Mouse (Mus musculus): ENCODE measurements around the gene Cbarp. TPM values are rescaled to one million over a fixed set of nuclear protein-coding genes. Genes with fewer than 3 reads are reported as not detected.
A peak's percentile ranks its signal among the peaks of the same experiment; 100 is the strongest.
"Not testable (repeated sequence)": the region's sequence is repeated elsewhere in the genome, so short reads cannot be mapped to it uniquely, and the experiment has no call there.

The Cbarp gene
- total RNA-seq, 2 experiments from 2014 or later: 487 TPM

DNA sequence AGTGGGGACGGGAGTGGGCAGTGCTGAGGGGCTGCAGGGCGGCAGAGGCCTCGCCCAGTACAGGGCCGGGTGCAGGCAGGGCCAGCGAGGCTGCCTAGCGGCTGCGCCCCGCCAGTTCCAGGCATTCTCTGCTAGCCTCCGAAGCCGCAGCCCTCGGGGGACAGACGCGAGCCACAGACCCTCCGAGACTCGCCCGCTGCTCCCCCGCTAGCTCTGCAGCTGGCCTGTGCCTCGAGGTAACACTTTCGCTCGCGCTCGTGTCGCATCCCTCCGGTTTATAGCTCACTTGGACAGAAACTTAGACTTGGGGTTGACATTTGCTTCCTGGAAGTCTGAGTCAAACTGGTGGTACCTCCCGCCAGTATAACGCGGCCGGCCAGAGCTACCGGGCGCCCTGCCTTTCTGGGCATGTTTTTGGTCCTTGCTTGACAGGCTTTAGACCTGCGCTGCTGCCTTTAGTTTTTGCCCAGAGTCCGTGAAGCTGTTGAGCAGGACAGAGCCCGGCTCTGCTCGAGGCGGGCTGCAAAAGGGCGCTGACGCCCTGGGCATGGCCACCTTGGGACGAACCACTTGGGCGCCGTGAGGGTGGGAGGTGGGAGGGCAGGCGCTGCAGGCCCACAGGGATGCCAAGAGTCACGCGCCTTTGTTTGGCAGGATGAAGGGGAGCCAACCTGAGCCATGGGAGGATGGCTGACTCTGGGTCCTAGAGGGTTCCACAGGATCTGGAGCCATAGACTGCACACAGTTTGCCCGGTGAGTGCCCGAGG, 31.3 kb upstream of the Cbarp start:
- intact Hi-C loops (cut with DNase I): loop anchor here (10.0 kb wide), 1 partner anchor 203 kb away; no protein-coding TSS in a partner anchor
- no peak for DNase-seq (ENCODE audit: low spot score in 2 of 2)

DNA sequence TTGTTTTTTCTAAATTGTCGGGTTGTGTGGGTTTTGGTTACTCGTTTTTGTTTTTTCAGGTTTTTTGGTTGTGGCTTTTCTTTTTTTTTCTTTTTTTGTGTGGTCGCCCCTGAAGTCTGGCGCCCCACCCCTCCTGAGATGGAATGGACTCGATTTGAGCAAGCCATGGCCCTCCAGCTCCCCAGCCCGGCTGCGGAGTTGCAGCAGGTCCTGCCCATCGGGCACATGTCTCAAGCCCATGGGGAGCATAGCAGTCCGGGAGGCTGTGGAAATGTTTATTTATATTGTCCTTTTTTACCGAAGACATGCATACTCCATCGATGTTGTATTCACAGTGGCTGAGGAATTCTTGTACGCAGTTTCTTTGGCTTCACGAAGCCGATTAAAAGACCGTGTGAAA, 30.6 kb upstream of the Cbarp start:
- intact Hi-C loops (cut with DNase I): loop anchor here (10.0 kb wide), 1 partner anchor 204 kb away; no protein-coding TSS in a partner anchor
- DNase-seq (ENCODE audit: low spot score in 2 of 2): no peak

DNA sequence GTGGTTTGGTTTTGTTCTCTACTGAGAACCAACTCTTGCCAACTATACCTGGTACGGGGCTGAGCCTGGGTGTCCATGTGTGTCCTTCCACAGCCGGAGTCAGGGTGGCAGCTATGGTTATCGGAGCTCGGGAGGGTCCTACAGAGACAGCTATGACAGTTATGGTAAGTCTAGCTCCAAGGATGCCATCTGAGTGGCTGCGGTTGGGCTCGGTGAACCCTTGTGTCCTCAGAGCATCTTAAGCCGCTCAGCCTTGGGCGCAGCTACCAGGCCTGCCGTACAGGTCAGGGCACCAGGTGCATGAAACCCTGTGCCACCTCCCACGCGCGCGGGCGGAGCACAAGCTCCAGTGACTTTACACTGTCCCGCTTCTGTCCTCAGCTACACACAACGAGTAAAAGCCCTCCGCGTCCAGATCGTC, 30.0 kb upstream of the Cbarp start:
- intact Hi-C loops (cut with DNase I): loop anchor here (10.0 kb wide), 1 partner anchor 204 kb away; no protein-coding TSS in a partner anchor
- DNase-seq (ENCODE audit: low spot score in 2 of 2): no peak

DNA sequence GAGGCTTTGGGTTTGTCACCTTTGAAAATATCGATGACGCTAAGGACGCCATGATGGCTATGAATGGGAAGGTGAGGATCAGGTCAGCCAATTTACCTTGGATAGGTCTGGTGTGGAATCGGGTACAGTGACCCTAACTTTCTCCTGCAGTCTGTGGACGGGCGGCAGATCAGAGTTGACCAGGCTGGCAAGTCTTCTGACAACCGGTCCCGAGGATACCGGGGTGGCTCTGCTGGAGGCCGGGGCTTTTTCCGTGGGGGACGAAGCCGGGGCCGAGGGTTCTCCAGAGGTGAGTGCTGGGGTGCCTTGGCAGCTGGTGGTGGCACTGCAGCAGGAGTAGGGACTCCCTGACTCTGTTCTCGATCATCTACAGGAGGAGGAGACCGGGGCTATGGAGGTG, 29.4 kb upstream of the Cbarp start:
- no peak for DNase-seq (ENCODE audit: low spot score in 2 of 2)
- intact Hi-C loops (cut with DNase I): loop anchor here (10.0 kb wide), 1 partner anchor 205 kb away; no protein-coding TSS in a partner anchor

DNA sequence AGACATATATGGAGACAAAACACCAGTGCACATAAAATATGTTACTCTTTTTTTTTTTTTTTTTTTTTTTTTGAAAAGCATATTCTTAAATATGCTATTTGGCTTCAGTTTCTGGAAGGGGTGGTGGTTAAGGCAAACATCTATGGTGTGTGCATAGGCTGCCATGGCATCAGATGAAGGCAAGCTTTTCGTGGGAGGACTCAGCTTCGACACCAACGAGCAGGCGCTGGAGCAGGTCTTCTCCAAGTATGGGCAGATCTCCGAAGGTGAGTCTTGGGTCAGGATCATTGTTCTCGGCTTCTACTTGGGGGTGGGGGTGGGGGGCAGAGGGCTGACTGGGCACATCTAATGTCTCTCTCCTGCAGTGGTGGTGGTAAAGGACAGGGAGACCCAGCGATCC, 29.0 kb upstream of the Cbarp start:
- DNase-seq (ENCODE audit: low spot score in 2 of 2): no peak
- intact Hi-C loops (cut with DNase I): loop anchor here (10.0 kb wide), 1 partner anchor 205 kb away; no protein-coding TSS in a partner anchor

DNA sequence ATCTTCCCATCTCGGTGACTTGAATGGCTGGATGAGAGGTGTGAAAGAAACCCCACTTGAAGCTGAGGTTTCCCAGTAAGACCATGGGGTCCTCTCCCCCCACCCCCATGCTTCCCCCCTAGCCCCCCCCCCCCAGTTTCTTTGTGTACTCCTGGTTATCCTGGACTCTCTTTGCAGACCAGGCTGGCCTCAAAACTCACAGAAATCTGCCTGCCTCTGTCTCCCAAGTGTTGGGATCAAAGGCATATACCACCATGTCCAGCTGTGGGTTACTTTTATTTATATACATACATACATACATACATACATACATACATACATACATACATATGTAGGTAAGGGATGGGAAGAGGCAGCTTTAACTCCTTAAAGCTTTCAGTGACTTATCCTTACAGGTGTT, 28.4 kb upstream of the Cbarp start:
- intact Hi-C loops (cut with DNase I): no loop called here
- no peak for DNase-seq (ENCODE audit: low spot score in 2 of 2)

DNA sequence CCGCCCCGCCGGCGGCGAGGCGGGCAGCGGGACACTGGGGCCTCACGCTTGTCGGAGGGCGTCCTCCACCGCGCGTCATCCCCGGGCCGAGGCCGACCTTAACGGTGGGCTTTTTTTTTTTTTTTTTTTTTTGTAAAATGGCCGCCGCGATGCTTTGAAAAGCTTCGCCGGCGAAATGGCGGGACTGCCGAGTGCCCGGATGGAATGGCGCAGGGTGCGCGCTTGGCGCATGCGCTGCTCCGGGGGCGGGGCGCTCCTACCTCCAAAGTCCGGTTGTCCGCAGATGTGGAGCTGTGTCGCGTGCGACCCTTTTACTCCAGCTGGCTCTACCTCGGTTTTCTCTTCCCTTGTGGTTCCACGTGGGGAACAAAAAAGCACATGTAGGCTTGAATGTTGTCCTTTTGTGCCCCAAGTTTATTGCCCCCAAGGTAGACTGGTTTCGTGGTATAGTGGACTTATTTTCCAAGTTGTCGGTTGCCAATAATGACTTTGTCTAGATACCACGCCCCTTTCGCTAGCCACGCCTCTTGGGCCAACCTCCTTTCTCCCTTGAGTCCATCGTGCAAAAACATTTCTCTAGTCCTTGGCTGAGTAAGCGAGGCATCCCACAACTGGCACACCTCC, 27.5 kb upstream of the Cbarp start:
- peak; percentile 92 to 95 for DNase-seq (ENCODE audit: low spot score in 2 of 2)
- intact Hi-C loops (cut with DNase I): no loop called here

DNA sequence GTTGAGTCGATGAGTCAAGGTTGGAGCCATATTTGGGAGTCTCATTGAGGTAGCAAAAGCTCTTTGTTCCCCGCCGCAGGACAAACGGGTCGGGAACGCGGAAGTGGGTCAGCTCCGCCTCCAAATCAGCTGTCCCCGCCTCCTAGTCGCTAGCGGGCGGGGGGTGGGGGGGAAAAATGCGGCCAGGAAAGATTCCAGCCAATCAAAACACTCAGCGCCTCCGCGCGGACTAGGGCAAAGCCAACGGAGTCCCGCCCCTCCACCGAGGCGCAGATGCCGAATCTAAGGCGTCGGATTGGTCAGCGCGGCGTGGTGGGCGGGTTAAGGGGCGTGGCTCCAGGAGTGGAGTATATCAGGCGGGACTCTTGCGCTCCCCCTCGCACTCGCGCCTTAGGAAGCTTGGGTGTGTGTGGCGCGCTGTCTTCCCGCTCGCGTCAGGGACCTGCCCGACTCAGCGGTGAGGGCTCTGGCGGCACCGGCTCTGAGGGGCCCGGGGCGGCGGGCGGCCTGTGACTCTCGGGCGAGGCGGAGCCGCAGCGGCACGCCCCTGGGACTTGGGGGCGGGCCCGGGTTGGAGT, 26.9 kb upstream of the Cbarp start:
- intact Hi-C loops (cut with DNase I): no loop called here
- peak; percentile 98 to 99 for DNase-seq (ENCODE audit: low spot score in 2 of 2)

DNA sequence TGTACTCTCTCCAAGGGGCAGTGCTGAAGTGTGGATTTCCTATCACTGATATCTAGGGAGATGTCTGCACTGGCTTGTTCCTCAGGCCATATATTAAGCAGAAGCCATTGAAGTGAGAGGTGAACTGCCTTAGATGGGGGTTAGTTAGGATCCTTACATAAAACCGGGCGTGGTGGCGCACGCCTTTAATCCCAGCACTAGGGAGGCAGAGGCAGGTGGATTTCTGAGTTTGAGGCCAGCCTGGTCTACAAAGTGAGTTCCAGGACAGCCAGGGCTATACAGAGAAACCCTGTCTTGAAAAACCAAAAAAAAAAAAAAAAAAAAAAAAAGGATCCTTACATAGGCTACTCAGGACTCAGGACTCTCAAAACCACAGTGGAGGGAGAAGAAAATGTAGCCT, 25.5 kb upstream of the Cbarp start:
- DNase-seq (ENCODE audit: low spot score in 2 of 2); intact Hi-C loops (cut with DNase I): not testable (repeated sequence)

DNA sequence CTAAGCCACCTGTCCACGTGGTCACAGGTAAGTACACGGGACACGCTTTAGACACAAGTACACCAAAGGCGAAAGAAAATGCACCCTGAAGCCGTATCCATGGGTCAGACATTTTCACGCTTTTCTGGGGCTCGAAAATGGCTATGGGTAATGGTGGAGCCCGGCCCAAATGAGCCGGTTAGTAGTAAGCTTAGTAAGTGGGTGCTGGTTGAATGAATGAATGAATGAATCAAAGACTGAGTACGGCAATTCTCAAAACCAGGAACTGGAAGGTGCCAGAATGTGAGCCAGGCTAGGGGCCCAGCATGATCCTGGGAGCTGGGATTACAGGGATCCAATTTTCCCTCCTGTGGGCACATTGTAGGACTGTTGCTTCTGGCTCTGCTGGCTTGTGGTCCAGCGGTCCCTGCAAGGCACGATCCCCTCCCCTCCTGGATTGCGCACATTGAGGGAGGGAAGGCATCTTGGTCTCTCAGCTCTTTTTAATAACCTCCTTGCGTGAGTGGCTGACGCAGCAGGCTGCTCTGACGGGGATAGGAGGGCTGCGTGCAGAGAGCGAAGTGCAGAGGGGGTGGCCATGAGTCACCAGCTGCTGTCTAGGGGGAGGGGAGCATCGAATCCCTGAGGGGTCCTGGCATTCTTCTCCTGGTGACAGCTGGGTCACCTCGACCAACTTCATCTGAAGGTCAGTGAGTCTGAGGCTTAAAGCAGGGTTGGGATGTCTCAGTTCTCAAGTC, 24.9 kb upstream of the Cbarp start, which contains the start of gene Cirbp:
Gene Cirbp, plus strand, starts transcription at position 594 of the 737 bp plus-strand sequence.
- intact Hi-C loops (cut with DNase I): loop anchor here (1.0 kb wide), 2 partner anchors 17 to 23 kb away; partner anchors contain the start of gene Midn
- DNase-seq (ENCODE audit: low spot score in 2 of 2): peak in 1 of 2 experiments; percentile 92

DNA sequence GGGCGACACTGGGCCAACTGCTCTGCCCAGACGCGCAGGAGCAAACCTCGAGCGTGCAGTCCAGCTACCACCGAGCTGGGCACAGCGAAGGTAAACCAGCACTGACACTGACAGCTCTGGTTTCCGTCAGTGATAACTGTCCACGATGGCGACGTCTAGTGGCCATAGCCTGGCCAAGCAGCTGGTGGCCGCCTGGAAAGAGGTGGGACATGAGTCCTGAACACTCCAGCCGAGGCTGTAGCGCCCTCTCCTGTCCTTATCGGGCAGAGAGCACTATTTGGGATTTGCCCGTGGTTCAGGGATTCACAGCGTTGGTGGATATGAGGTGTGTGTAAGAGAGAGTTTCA, 24.3 kb upstream of the Cbarp start:
- intact Hi-C loops (cut with DNase I): loop anchor here (1.0 kb wide), 2 partner anchors 17 to 23 kb away; partner anchors contain the start of gene Midn
- DNase-seq (ENCODE audit: low spot score in 2 of 2): peak; percentile 95 to 98

DNA sequence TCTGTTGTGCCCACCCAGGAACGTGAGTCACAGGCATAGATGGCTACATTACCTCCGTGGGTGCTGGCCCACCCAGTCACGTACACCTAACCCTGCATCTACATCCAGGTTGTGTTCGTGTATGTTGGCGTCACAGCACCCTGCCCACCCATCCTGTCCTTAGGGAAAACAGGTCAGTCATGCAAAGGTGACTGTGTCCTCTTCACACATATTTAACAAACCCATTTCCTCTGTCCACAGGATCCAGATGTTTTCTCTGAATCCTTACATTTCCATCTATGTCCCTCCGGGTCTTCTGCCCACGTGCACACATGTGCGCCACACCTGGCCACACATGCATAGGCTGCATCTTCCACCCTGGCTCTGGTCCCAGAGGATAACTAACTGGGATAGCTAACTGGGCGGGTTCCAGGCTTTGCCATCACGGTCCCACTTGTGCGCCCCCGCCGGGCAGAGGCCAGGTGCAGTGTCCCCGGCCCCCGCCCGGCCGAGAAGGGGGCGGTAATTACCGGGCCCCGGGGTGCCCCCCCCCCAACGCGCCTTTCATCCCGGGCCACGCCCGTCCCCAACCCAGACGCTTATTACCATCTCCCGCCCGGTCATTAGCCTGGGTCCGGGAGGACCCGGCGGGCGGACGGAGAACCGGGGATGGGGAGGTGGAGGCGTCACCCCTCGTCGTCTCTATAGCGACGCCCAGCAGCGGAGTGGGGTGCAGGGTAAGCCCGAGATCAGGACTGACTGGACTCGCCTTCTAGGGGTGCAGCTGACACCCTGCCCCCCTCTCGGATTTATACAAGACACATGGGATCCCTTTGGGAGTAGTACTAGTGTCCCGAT, 23.7 kb upstream of the Cbarp start:
- DNase-seq (ENCODE audit: low spot score in 2 of 2): no peak
- intact Hi-C loops (cut with DNase I): no loop called here

DNA sequence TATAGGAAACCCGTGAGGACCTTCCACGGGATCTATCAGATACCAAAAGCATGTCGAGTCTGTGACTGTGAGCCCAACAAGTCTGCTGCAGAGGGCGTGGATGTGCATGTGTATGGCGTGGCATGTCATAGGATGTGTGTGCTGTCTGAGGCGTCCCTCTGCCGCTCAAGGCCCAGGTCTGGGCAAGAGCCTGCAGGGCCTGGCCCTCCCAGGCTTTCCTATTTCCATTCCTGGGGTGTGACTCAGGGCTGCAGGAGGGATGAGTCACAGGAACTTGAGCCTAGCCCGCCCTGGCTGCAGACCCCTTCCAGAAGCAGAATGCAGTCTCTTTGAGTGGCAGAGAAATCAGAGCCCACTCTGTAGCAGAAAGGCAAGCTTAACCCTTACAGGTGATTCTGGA, 23.1 kb upstream of the Cbarp start:
- DNase-seq (ENCODE audit: low spot score in 2 of 2): peak in 1 of 2 experiments; percentile 60
- intact Hi-C loops (cut with DNase I): no loop called here

DNA sequence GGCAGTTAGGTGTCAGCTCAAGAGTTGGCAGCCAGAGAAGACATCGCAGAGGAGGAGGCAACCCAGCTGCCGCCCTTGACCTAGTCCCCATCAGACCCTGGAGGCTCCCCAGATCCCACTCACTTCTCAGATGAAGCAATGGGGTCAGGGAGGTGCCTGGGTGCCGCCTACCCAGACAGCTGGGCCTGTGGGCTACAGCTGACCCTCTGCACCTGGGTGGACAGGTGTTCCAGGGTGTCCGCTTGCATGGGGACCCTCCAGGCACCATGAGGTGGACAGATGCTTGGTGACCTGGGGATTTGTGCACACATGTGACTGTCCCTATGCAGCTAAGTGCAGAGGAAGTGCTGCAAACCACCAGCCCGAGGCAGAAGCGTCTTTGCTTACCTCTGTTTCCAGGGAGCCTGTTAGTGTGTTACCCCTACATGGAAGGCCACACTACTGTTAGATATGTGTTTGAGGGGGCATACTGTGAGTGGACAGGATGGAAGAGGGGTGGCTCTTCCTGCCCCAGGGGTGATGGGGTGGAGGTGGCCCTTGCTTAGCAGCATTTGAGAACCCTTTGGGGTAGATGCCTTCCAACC, 22.2 kb upstream of the Cbarp start:
- intact Hi-C loops (cut with DNase I): no loop called here
- DNase-seq (ENCODE audit: low spot score in 2 of 2): no peak

DNA sequence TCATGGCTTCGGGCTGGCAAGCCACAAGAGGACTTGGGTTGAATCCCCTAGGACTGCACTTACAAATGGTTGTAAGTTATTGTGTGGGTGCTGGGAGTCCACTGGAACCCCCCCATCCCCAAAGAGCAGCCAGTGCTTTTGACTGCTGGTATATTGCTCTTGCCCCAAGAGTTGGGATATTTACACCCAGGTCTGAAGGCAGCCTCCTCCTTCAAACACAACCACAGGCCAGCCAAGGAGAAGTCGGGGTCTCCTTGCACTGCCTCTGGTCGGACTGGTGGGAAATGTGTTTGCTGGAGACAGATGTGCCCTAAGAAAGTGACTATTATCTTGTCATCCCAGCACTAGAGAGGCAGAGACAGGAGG, 21.6 kb upstream of the Cbarp start:
- DNase-seq (ENCODE audit: low spot score in 2 of 2): no peak
- intact Hi-C loops (cut with DNase I): no loop called here

DNA sequence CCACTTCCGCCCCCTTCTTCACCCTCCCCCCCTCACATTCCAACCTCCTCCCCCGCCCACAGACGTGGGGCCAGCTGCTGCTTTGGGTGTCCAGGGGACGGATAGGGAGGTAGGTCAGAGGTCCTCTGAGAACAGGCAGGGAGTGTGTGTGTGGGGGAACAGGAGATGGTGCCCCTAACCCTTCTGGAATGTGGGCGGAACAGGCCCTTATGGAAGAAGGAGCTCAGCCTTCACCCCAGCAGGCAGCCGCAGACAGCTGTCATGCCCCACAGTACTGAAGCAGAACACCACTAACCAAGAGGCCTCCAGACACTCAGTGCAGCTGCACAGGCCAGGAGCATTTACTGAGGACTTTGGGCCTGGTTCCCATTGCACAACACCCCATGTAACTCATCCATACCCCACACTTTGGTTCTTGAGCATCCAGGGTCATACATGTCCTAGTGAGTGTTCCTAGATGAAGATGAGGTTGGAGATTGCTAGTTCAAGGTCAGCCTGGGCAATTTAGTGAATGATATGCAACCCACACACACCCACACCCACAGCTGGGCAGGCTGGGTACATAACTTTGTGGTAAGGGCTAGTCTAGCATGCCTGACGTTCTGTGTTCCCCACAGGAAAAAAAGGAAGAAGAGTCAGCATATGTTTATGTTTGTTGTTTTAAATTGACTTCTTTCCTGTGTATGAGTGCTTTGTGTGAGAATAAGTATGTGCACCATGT, 21.0 kb upstream of the Cbarp start:
- intact Hi-C loops (cut with DNase I): no loop called here
- no peak for DNase-seq (ENCODE audit: low spot score in 2 of 2)

DNA sequence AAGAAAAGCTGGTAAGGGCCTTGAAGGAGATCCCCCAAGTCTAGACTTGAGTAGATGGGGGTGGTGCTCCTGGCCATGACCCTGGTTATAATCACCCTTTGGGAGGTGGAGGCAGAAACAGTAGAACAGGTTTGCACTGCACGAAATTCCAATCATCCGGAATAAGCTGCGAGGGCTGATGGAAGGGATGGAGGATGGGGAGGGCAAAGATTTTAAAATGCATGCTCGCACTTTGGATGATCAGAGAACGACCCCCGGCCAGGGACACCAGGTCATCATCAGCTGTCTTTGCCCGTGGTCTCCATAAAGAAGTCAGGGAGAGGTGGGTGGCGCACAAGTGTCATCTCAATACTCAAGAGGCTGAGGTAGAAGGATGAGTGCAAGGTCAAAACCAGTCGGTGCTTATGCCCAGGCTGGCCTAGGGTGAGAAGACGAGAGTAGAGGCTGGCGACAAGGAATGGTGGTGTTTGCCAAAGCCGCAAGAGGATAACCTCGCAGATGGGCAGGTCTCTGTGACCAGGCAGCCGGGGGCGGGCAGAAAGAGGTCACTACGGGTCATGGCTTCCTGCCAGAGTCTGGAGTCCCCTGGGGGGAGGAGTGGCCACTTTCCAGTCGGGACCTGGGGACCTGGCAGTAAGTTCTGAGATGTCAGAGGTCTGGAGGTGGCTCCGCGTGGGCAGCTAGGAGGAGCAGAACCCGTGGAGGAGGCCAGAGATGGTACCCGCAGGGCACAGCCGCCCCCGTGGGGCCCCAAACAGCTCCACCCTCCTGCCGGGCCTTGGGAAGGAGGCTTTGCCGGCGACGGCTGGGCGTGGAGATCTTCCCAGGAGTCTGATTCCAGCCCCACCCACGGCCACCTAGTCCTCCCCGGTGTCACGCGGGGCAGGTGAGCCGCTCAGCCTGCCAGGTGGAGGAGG, 20.1 kb upstream of the Cbarp start:
- intact Hi-C loops (cut with DNase I): no loop called here
- DNase-seq (ENCODE audit: low spot score in 2 of 2): no peak

Data from left cerebral cortex, postnatal 25 days (tissue).